Mouse (Mus musculus) lung, postnatal 0 days (tissue): ENCODE results near the gene Nudcd2. TPM values are rescaled to one million over a fixed set of nuclear protein-coding genes. Genes with fewer than 3 reads are reported as not detected.

ENCODE experiments used
- ATAC-seq: fragments of 200-750 bp; cut with Nextera tagmentation; 2 replicates; pipeline ENCODE4 v1.8.0; 2017; ENCODE audit warnings: moderate library complexity
- DNase-seq: peaks from one replicate; pipeline ENCODE4 v3.0.0-alpha.2; 2016; ENCODE audit warnings: low spot score
- H3K27ac ChIP-seq: fragments of 300-500 bp; sonication (generic); 2 replicates; pipeline ENCODE4 v1.5.1; 2014; ENCODE audit warnings: antibody characterized with exemption, mild to moderate bottlenecking, low read length, mixed read lengths
- H3K27me3 ChIP-seq: fragments of 300-500 bp; sonication (generic); replicated peaks from 2 replicates; pipeline ENCODE4 v1.6.1; 2014; ENCODE audit warnings: low read length, mixed read lengths; ENCODE audit not compliant: insufficient read depth
- H3K36me3 ChIP-seq: fragments of 300-500 bp; sonication (generic); 2 replicates; pipeline ENCODE4 v1.6.1; 2014; ENCODE audit warnings: low read length, mixed read lengths; ENCODE audit not compliant: insufficient read depth
- H3K4me1 ChIP-seq: fragments of 300-500 bp; sonication (generic); 2 replicates; pipeline ENCODE4 v1.6.1; 2014; ENCODE audit warnings: antibody characterized with exemption, low read depth, low read length, mixed read lengths; ENCODE audit not compliant: insufficient read depth
- H3K4me2 ChIP-seq: fragments of 300-500 bp; sonication (generic); replicated peaks from 2 replicates; pipeline ENCODE4 v1.6.1; 2014; ENCODE audit warnings: low read depth, mild to moderate bottlenecking, low read length, moderate library complexity, mixed read lengths
- H3K4me3 ChIP-seq: fragments of 300-500 bp; sonication (generic); 2 replicates; pipeline ENCODE4 v1.5.1; 2014; ENCODE audit warnings: low read depth, low read length
- H3K9ac ChIP-seq: fragments of 300-500 bp; sonication (generic); replicated peaks from 2 replicates; pipeline ENCODE4 v1.6.1; 2014; ENCODE audit warnings: low read depth, mild to moderate bottlenecking
- H3K9me3 ChIP-seq: fragments of 300-500 bp; sonication (generic); 2 replicates; pipeline ENCODE4 v1.6.1; 2016; ENCODE audit warnings: low read length, mixed read lengths
- CTCF ChIP-seq: IDR thresholded peaks from 2 replicates; pipeline ENCODE4 v1.5.1; 2016; ENCODE audit warnings: antibody characterized with exemption, mild to moderate bottlenecking
- EP300 ChIP-seq: IDR thresholded peaks from 2 replicates; pipeline ENCODE4 v1.6.1; 2016; ENCODE audit warnings: antibody characterized with exemption, mild to moderate bottlenecking, control low read depth
- WGBS: fragments of 180-500 bp; shearing (Covaris S2); extraction: QIAGEN DNeasy Blood & Tissue Kit; methylation state at CpG from one replicate; pipeline ENCODE4 v1.1.7; 2014; 5-methylcytosine and 5-hydroxymethylcytosine counted together
- polyA plus RNA-seq: library from polyadenylated mRNA; unstranded; fragments of >200 nt; fragmentation: Nextera tagmentation; extraction: Ambion mirVana; gene quantifications from 2 replicates; pipeline ENCODE4 v1.2.1, GENCODE M21; 2015

Gene Nudcd2
- polyA plus RNA-seq, 1 experiment from 2014 or later = 55.2 TPM

GRCm38 (mm10) chr11:40732997-40733338 is 499 bp upstream of the Nudcd2 start:
- peak overlapping the region; percentile 67; the same call in 1 of the 2 replicates for H3K4me3 ChIP-seq
- H3K4me2 ChIP-seq = peak overlapping the region; percentile 76
- TF ChIP-seq EP300 (no peak), CTCF (no peak)
- peak; percentile 0; the same call in 1 of the 2 replicates for ATAC-seq
- DNase-seq = no peak
- H3K36me3 ChIP-seq = 0 out of 2 replicates have a peak, but pooled peaks cover 5% of the 10 kb centered on the region
- no peak overlapping the region for H3K9ac ChIP-seq
- peaks cover 12% of the 10 kb centered on the region; the same call in 1 of the 2 replicates for H3K4me1 ChIP-seq
- under 1% methylated on average over 14 of the region's 14 CpGs for WGBS
- H3K27me3 ChIP-seq = no peaks in the 10 kb centered on the region
- no peaks in the 10 kb centered on the region for H3K9me3 ChIP-seq
- H3K27ac ChIP-seq = no peak overlapping the region

DNA sequence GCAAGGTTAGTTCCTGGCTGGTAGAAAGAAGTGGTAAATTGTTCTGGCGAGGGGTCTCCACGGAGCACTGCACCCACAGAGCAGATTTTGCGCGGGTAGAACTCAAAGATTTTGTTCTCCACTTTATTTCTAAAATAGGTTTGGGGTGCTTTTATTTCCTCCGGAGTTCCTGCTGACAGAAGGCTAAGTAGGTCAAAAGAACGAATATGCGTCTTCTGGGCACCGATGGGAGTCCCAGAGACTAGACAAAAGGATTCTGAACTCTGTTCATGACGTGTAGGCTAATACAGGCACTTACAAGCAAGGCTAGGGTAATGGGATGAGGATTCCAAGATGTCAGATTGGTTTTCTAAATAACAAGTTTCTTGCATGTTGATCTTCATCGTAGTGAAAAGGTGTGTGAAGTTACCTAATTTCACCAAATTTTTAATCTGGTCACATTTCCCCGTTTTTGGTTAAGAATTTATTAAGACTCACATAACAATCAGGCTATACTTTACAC is 835 bp downstream of the Nudcd2 start:
- Histone ChIP-seq H3K27ac (no peak overlapping the region; the same call in 1 of the 2 replicates), H3K4me3 (peak overlapping the region; percentile 67), H3K36me3 (0 out of 2 replicates have a peak, but pooled peaks cover 5% of the 10 kb centered on the region), H3K9ac (peak overlapping the region; percentile 66), H3K27me3 (no peaks in the 10 kb centered on the region), H3K4me1 (peaks cover 12% of the 10 kb centered on the region; the same call in 1 of the 2 replicates), H3K9me3 (no peaks in the 10 kb centered on the region), H3K4me2 (peak overlapping the region; percentile 69)
- DNase-seq (no peak), ATAC-seq (no peak)
- no peak for TF ChIP-seq CTCF
- no peak for TF ChIP-seq EP300
- 3% methylated on average over 11 of the region's 11 CpGs for WGBS

DNA sequence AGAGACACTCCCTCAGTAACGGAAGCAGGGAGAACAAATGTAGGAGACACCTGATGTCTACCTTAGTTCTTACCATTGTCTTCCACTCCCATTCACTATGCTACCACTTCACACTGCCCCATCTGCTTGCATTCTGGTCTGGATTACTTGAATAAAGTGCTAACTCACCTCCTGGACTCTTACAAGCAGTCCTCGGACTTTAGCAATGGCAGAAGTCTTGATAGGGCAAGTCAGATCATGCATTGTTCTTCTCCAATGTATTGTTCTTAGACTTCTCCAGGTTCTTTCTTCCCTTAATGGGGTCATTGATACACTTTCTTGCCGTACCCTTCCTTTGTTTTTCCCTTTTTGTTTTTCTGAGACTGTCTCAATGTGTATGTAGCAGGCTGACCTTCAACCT is 3.9 kb downstream of the Nudcd2 start:
- Histone ChIP-seq H3K9me3 (no peaks in the 10 kb centered on the region), H3K4me3 (no peak overlapping the region), H3K27ac (no peak overlapping the region), H3K27me3 (no peaks in the 10 kb centered on the region), H3K36me3 (0 out of 2 replicates have a peak, but pooled peaks cover 7% of the 10 kb centered on the region), H3K4me1 (peaks cover 12% of the 10 kb centered on the region; the same call in 1 of the 2 replicates), H3K9ac (no peak overlapping the region), H3K4me2 (no peak overlapping the region)
- TF ChIP-seq CTCF (no peak), EP300 (no peak)
- DNase-seq (no peak), ATAC-seq (no peak)
- 85% methylated on average over 3 of the region's 3 CpGs for WGBS

DNA sequence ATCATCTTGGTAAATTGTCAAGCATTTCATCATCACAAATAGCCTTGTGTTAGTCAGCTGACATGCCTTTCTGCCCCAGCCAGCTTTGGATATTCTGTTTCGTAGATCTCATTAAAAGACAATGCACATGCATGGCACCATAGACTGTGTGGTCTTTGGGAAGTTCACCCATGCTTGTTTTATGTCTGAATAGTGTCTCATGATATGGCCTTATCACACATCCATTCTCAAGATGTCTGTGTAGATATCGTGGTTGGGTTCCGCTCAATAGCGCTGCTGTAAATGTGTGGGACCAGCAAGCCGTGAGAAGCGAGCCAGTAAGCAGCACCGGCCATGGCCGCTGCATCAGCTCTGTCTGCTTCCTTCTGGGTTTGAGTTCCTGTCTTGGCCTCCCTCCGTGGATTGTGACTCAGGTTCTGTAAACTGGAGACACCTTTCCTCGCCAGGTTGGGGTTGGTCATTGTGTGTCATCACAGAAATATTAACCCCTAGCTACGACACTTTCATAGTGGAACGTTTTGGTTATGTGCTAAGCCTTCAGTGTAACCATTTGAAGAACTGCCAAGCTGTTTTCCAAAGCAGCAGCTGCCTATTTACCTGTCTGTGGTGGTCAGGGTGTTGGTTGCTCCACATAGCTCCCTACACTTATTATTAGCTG is 8.3 kb downstream of the Nudcd2 start:
- 91% methylated on average over 12 of the region's 12 CpGs for WGBS

GRCm38 (mm10) chr11:40744348-40744747 is 10.9 kb downstream of the Nudcd2 start:
- ATAC-seq (no peak), DNase-seq (no peak)
- H3K4me3 ChIP-seq = no peak overlapping the region
- H3K9ac ChIP-seq = no peak overlapping the region
- no peak overlapping the region for H3K4me2 ChIP-seq
- no peaks in the 10 kb centered on the region for H3K4me1 ChIP-seq
- no peaks in the 10 kb centered on the region for H3K9me3 ChIP-seq
- 0 out of 2 replicates have a peak, but pooled peaks cover 3% of the 10 kb centered on the region for H3K36me3 ChIP-seq
- H3K27me3 ChIP-seq = no peaks in the 10 kb centered on the region
- TF ChIP-seq EP300 (no peak), CTCF (no peak)
- WGBS = 87% methylated on average over 3 of the region's 3 CpGs
- H3K27ac ChIP-seq = no peak overlapping the region

More for the DNA sequence above, 8.3 kb downstream of the Nudcd2 start:
- no peak overlapping the region for H3K27ac ChIP-seq
- H3K9ac ChIP-seq = no peak overlapping the region
- H3K4me3 ChIP-seq = no peak overlapping the region
- no peaks in the 10 kb centered on the region for H3K27me3 ChIP-seq
- DNase-seq (no peak), ATAC-seq (no peak)
- TF ChIP-seq EP300 (no peak), CTCF (no peak)
- 0 out of 2 replicates have a peak, but pooled peaks cover 7% of the 10 kb centered on the region for H3K36me3 ChIP-seq
- no peak overlapping the region for H3K4me2 ChIP-seq
- H3K4me1 ChIP-seq = no peaks in the 10 kb centered on the region
- no peaks in the 10 kb centered on the region for H3K9me3 ChIP-seq

- no peak overlapping the region for H3K4me2 ChIP-seq
- ATAC-seq (no peak), DNase-seq (no peak)
- peaks cover 10% of the 10 kb centered on the region; the same call in 1 of the 2 replicates for H3K36me3 ChIP-seq
- no peaks in the 10 kb centered on the region for H3K9me3 ChIP-seq
- H3K4me1 ChIP-seq = no peaks in the 10 kb centered on the region
- 87% methylated on average over 12 of the region's 12 CpGs for WGBS
- no peaks in the 10 kb centered on the region for H3K27me3 ChIP-seq
- H3K27ac ChIP-seq = no peak overlapping the region
- no peak for TF ChIP-seq EP300
- TF ChIP-seq CTCF = no peak
- no peak overlapping the region for H3K9ac ChIP-seq
- no peak overlapping the region for H3K4me3 ChIP-seq
These were observed 12.9 kb downstream of the Nudcd2 start for GRCm38 (mm10) chr11:40746361-40746760.
